Mouse (Mus musculus) c-Kit-positive CD71-positive TER-119-negative erythroid progenitor cells, embryonic 14.5 days (primary cell): ENCODE results near the gene Capn13.

ENCODE experiments used
- DNase-seq: peaks from one replicate; pipeline ENCODE4 v3.0.0-alpha.2; 2013; ENCODE audit warnings: low read depth

Capn13 gene

DNA sequence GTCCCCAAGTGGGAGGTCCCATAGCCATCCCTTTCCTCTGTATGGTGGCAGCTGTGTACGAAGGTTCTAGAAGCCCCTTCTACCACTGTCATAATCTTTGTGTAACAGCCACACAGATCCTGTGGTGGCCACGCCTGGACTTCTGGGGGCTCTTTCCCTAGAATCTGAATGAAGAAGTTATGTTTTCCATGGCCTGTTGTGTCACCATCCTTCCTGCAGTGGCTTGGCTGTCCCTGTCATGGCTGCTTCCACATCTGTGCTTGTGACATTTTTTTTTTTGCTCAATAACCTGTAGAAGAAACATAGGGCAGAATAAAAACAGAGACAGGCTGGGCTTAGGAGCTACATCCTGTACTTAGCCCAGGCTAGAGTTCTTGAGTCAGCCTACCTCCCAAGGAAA is at the start of gene Capn13:
TSS of gene Capn13 (minus strand) at position 5 of the 400 bp plus-strand sequence.
- no peak for DNase-seq

GRCm38 (mm10) chr17:73449104-73449503 is 48.4 kb upstream of the Capn13 start:
- no peak for DNase-seq

- no peak for DNase-seq
Observed at GRCm38 (mm10) chr17:73440798-73441197, 40.1 kb upstream of the Capn13 start.

- no peak for DNase-seq
Observed at GRCm38 (mm10) chr17:73432564-73433006, 31.9 kb upstream of the Capn13 start.

DNA sequence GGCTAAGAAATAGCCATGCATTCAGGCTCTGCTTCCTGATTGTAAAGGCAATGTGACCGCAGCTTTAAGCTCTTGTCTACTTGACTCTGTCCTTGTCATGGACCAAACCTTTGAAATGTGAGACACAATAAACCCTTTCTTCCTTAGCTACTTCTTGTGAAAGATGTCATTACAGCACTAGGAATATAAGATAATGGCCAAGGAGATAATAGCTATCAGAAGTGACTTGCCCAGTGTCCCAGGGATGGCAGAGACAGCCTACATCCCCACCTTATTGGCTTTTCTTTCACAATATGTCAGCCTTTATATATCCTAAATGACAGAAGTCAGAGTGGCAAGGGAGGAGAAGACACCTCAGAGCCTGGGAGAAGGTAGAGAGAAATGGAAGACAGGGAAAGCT is 31.4 kb upstream of the Capn13 start:
- no peak for DNase-seq

DNA sequence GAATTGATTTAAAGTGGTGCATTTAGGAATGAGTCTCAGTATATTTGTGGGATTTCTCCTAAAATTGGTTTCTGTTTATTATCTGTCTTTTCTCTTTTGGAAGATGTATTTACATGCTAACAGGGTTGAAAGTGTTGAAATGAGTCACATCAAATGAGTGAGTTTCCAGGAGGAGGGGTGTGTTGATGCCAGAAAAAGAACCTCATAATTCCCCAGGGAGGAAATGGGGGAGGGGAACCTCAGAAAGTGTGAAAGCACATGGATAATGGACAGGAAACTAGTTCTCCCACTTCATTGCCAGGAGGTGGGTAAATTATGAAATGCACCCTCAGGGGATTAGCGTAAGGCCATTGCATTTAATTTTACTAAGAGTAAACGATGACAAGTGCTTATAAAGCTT is 16.7 kb upstream of the Capn13 start:
- DNase-seq = no peak

- DNase-seq = no peak
Observed at GRCm38 (mm10) chr17:73416181-73416795, 15.6 kb upstream of the Capn13 start.

- no peak for DNase-seq
Observed at GRCm38 (mm10) chr17:73411817-73412216, 11.2 kb upstream of the Capn13 start.

DNA sequence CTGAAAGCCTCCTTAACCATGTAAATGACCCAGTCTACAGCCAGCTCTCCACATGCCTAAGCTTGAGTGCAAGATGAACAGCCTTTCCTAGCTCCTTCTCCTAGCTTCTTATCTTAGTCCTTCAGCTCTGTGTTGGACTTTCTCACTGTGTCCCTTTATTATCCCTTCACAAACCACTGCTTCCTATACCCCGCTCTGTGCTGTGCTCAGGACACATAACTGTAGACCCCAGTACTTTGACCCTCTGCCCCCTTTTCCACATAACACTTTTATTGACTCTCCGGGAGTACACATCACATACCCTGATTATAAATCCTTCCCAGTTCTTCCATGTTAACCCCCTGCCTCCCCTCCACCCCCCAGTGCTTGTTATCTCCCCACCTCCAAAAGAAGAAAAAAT is 606 bp upstream of the Capn13 start:
- no peak for DNase-seq

DNA sequence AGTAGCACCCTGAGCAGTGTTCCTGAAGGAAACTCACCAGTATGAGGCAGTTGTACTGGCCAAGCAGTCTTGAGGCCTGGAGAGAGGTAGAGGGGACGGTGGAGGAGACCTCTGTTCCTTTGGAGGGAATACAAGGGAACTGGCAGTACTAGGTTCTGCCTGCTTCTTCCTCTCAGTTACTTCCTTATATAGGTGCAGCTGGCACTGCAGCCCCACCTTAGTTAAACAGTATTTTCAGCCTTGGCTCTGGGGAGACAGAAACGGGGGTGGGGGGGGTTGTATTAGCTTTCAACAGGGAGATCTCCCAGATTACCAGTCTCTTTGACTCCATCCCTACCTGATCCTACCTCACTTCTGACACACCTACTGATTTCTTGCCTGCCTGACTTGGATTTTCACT is 1.5 kb downstream of the Capn13 start:
- no peak for DNase-seq

GRCm38 (mm10) chr17:73393361-73393760 is 7.3 kb downstream of the Capn13 start:
- DNase-seq = no peak

DNA sequence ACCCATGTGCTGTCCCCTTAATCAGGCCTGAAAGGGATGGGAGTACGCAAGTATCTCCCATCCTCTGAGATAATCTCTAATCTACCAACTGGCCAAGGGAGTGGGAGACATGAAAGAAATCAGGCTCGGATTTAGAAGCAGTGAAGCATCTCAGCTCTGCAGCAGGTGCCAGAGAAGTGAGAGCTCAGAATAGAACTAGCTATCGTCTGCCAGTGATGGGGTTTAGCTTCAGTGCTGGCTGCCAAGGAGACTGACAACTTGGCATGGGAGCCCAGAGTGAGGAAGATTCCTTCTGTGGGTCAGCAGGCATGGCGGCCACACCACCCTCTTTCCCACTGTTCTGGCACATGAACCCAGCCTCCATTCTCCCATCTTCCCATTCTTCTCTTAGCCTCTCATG is 8.9 kb downstream of the Capn13 start:
- no peak for DNase-seq

DNA sequence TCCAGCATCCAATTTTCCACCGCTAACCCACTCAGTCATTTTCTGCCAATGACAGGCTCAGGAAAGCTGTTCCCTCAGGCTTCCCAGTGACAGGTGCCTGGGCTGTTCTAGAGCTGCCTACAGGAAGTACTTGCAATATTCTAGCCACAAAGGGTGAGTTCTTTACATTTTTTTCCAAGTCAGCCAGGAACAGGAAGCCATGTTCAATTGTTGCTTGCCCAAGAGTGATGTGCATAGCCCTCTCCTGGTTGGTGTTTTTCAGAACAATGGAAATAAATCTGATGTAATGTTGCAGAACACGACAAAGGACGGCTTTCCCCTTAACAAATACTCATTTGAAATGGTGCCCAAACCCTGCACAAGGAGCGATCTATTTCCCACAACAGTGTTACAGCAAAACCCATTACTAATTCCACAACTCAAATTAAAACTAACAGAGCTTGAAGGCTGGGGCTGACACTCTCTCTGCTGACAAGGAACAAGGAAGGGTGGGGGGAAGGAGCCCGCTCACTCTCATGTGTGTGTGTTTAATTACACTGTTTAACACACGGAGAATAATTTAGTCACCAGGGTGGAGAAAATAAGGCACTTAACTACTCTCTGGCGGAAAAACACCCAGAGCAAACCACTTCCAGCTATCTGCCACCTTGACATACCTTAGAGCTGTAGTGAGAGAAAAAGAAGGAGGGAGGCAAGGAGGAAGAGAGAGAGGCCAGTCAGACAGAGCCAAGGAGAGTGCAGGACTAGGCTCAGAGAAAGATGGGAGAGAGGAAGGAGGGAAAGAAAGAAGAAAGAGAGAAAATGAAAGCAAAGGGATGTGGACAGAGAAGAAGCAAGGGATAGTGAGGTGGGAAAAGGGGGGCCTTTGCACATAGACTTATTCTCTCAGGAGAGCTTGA is 10.2 kb downstream of the Capn13 start:
- no peak for DNase-seq

DNA sequence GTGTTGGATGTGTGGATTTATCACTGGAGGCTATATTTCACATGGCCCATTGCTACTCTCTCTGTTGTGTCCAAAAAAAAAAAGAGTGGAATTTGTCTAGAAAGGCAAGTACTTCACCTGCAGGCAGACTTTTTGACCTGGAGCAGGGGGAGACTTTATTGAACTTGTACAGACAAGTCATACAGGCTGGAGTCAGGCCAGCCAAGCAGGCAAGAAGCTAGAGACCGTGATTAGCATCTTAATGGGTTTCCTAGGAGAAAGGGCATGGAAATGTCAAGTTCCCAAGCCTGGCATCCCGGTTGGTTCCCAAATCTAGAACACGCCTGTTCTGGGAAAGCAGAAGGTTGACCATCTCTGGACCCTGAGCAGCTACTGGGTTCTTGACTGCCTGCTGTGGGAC is 11.3 kb downstream of the Capn13 start:
- DNase-seq = no peak

GRCm38 (mm10) chr17:73386581-73386980 is 14.1 kb downstream of the Capn13 start:
- DNase-seq = no peak

DNA sequence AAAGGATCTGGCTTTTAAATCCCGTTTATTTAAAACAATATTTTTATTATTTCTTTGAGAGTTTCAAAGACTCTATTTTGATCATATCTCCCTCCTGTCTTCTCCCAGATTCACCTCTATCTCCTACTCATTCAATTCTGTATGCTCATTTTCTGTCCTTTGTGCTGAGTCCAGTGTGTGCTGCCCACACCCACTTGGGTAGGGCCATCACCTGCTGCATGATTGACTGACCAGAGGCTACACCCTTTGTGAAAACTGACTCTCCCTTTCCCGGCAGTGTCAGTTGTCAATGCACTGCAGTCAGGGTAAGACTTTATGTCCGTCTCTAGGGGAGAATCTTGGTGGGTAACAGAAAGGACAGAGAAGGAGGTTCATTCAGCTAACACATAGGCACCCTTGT is 14.7 kb downstream of the Capn13 start:
- no peak for DNase-seq

DNA sequence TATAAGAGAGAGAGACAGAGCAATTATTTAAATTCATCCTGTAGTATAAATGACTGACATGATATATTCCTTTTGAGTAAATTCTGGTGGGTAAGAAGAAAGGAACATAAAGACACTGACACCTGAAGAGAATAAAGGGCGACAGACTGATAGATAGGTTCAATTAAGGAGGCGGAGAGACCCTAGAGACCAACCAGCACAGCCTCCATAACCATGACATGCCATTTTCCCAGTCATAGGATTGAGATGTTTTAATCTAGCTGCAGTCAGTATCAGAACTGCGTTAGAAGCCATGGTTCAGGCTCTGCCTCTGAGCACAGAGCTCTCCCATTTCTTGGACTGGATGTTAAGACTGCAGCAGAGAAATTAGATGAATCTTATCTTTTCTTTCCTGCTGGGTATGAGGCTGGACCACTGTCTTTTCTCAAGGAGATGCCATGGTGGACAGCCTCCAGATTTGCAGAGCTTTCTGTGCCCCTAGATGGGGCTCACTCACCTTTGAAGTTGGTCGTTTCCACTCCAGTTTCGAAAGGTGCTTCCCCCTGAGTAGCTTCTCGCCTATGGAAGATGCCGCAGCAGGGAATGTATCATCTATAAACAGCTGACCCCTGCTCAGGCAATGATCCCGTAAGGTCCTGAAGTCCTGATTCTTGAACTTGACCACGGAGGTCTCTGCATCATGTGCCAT is 18.2 kb downstream of the Capn13 start:
- no peak for DNase-seq

DNA sequence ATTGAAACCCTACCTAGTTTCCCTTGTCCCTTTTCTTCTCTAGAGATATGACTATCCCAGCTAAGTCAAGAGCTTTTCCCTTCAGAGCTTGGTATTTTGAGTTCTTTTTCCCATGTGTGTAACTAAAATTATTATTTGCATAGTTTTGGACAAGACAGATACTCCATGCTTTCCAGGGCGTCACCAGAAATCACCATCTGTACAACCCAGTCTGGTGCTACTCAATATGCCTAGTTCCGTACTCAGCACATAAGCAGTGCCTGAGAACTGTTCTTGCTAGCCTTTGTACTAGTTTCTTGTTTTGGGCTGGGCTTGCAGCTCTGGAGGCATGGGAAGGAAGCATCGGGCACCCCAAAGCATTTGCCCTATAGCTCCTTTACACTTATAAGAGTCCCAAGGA is 19.0 kb downstream of the Capn13 start:
- no peak for DNase-seq

GRCm38 (mm10) chr17:73377778-73378484 is 22.7 kb downstream of the Capn13 start:
- DNase-seq = no peak

GRCm38 (mm10) chr17:73367334-73367733 is 33.3 kb downstream of the Capn13 start:
- no peak for DNase-seq

GRCm38 (mm10) chr17:73361054-73361453 is 39.6 kb downstream of the Capn13 start:
- DNase-seq = no peak
